Mouse (Mus musculus) limb, embryonic 15.5 days (tissue): ENCODE data around the gene Ttc34. TPM values are rescaled to one million over a fixed set of nuclear protein-coding genes. Genes with fewer than 3 reads are reported as not detected.

ENCODE experiments used
- ATAC-seq: fragments of 200-750 bp; cut with Nextera tagmentation; 2 replicates; pipeline ENCODE4 v1.8.0; 2017; ENCODE audit warnings: low read depth, moderate TSS enrichment; ENCODE audit not compliant: insufficient number of reproducible peaks, low FRiP score, low TSS enrichment
- H3K27ac ChIP-seq: fragments of 300-500 bp; sonication (generic); 2 replicates; pipeline ENCODE4 v1.5.1; 2015; ENCODE audit warnings: moderate library complexity, mild to moderate bottlenecking, inconsistent platforms
- H3K27me3 ChIP-seq: fragments of 300-500 bp; sonication (generic); 2 replicates; pipeline ENCODE4 v1.6.1; 2015; ENCODE audit warnings: inconsistent platforms
- H3K36me3 ChIP-seq: fragments of 300-500 bp; sonication (generic); 2 replicates; pipeline ENCODE4 v1.6.1; 2015; ENCODE audit warnings: inconsistent platforms
- H3K4me1 ChIP-seq: fragments of 300-500 bp; sonication (generic); 2 replicates; pipeline ENCODE4 v1.6.1; 2015; ENCODE audit warnings: inconsistent platforms
- H3K4me2 ChIP-seq: fragments of 300-500 bp; sonication (generic); 2 replicates; pipeline ENCODE4 v1.6.1; 2015; ENCODE audit warnings: mild to moderate bottlenecking, inconsistent platforms
- H3K4me3 ChIP-seq: fragments of 300-500 bp; sonication (generic); 2 replicates; pipeline ENCODE4 v1.5.1; 2015; ENCODE audit warnings: mild to moderate bottlenecking, inconsistent platforms
- H3K9ac ChIP-seq: fragments of 300-500 bp; sonication (generic); 2 replicates; pipeline ENCODE4 v1.6.1; 2015; ENCODE audit warnings: inconsistent platforms
- H3K9me3 ChIP-seq: fragments of 300-500 bp; sonication (generic); 2 replicates; pipeline ENCODE4 v1.6.1; 2016; ENCODE audit warnings: inconsistent platforms
- WGBS: fragments of 180-500 bp; shearing (Covaris S2); methylation state at CpG from one replicate; pipeline ENCODE4 v1.1.7; 2015; 5-methylcytosine and 5-hydroxymethylcytosine counted together
- polyA plus RNA-seq: library from polyadenylated mRNA; unstranded; fragments of >200 nt; fragmentation: Nextera tagmentation; extraction: Ambion mirVana; gene quantifications from 2 replicates; pipeline ENCODE4 v1.2.1, GENCODE M21; 2015

Ttc34 gene
- polyA plus RNA-seq, 1 experiment from 2014 or later, result 0.27 TPM

DNA sequence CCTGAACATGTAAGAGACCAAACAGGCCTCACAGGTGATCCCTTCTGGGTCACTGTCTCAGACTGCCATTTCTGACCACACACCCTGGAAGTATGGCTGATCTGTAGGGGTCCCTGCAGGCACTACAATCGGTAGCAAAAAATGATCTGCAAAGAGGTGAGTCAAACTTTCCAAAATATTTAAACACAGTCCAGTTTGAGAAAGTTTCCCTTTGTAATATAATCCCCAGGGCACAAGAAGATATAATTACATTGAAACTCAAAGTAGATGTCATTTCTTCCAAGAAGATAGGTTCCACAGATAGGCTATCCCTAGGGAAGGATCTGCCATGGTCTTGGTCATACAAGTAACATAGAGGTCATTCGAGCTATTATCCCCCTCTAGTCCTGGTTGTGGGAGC is 65.1 kb downstream of the Ttc34 start:
- no peak overlapping the region for H3K9ac ChIP-seq
- H3K27me3 ChIP-seq, result no peaks in the 10 kb centered on the region
- 84% methylated on average over 2 of the region's 2 CpGs for WGBS
- H3K4me1 ChIP-seq, result peaks cover 19% of the 10 kb centered on the region
- no peaks in the 10 kb centered on the region for H3K9me3 ChIP-seq
- no peak for ATAC-seq
- H3K4me3 ChIP-seq, result no peak overlapping the region
- H3K4me2 ChIP-seq, result no peak overlapping the region
- no peaks in the 10 kb centered on the region for H3K36me3 ChIP-seq
- H3K27ac ChIP-seq, result no peak overlapping the region

DNA sequence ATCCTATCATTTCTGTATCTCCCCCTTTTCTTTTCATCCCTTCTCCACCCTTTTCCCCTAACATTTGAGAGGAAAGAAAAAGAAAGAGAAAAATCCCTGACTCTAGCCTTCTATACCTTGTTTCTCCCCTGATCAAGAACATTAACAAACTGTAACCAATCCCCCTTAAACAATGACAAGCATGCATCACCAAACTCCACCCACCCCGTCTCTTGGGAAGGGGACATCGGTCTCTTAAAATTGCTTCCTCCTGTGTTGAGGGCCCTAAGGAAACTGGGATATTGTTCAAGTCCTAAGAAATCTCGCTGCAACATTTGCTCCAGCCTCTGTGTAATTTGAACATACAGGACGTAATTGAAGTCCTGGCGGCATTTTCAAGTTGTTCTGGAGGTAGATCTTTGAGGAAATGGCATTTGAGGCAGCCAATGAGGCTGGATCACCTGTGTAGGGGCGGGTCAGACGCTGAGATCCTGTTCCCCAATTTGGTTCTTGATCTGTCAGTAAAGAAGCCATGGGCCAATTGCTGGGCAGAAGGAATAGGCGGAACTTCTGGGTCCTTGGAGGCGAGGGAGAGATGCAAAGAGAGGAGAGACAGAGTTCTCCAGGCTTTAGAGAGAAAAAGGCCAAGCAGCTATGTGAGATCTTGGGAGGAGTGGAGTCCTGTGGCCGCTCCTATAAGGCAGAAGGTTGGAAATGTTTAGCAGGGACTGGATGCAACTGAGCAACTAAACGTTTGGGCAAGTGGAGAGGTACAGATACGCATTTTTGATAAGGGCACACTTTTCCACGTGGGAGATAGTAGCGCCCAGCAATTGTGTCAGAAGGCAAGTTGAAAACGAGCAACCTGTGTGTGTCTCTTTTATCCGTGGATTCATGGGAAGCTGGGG is 67.2 kb downstream of the Ttc34 start:
- no peak overlapping the region for H3K27ac ChIP-seq
- peaks cover 9% of the 10 kb centered on the region for H3K4me1 ChIP-seq
- H3K4me3 ChIP-seq, result peak overlapping the region; percentile 43
- no peaks in the 10 kb centered on the region for H3K36me3 ChIP-seq
- peak overlapping the region; percentile 70 for H3K4me2 ChIP-seq
- H3K27me3 ChIP-seq, result no peaks in the 10 kb centered on the region
- 1% methylated on average over 16 of the region's 16 CpGs for WGBS
- ATAC-seq, result peak; percentile 91
- peak overlapping the region; percentile 29 for H3K9ac ChIP-seq
- H3K9me3 ChIP-seq, result no peaks in the 10 kb centered on the region

DNA sequence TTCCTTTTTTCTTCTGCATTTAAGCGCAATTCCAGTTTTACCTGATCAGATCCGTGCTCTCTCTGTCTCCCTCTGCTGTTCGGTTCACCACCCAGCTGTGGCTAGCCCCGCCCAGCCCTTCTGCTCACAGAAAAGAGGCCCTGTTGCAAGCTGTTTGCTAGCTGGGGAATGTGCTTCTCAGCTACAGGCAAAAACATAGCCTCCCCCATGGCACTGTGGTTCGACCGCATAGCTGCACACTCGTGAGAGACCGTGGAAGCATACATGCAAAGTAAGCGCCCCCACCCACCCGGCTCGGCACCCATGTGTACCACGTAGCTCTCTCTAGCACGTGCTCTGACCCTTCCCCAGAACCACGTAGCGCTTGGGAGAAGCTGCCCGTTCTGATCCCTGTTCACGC is 70.6 kb downstream of the Ttc34 start:
- Histone ChIP-seq H3K27ac (no peak overlapping the region), H3K36me3 (no peaks in the 10 kb centered on the region), H3K4me3 (no peak overlapping the region), H3K9ac (no peak overlapping the region), H3K4me1 (peaks cover 14% of the 10 kb centered on the region), H3K4me2 (peak overlapping the region; percentile 8; the same call in 1 of the 2 replicates), H3K9me3 (no peaks in the 10 kb centered on the region), H3K27me3 (no peaks in the 10 kb centered on the region)
- WGBS, result 46% methylated on average over 17 of the region's 17 CpGs
- no peak for ATAC-seq

DNA sequence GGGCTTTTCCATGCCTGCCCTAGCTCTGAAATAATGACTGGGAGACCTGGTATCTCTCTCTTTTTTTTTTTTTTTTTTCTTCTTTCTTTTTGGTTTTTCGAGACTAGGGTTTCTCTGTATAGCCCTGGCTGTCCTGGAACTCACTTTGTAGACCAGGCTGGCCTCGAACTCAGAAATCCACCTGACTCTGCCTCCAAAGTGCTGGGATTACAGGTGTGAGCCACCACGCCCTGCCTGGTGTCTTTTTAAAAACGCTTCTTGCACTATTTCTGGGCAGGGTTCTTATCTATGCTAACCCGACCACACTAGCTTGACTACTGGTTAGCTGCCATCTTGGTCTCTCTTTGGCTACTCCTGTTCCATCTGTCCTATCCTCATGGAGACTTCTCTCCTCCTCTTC is 71.2 kb downstream of the Ttc34 start:
- no peak overlapping the region for H3K4me3 ChIP-seq
- WGBS, result 84% methylated on average over 5 of the region's 5 CpGs
- H3K4me1 ChIP-seq, result peaks cover 14% of the 10 kb centered on the region
- H3K36me3 ChIP-seq, result no peaks in the 10 kb centered on the region
- H3K27ac ChIP-seq, result no peak overlapping the region
- H3K9me3 ChIP-seq, result no peaks in the 10 kb centered on the region
- no peak overlapping the region for H3K9ac ChIP-seq
- ATAC-seq, result no peak
- H3K27me3 ChIP-seq, result no peaks in the 10 kb centered on the region
- no peak overlapping the region for H3K4me2 ChIP-seq

DNA sequence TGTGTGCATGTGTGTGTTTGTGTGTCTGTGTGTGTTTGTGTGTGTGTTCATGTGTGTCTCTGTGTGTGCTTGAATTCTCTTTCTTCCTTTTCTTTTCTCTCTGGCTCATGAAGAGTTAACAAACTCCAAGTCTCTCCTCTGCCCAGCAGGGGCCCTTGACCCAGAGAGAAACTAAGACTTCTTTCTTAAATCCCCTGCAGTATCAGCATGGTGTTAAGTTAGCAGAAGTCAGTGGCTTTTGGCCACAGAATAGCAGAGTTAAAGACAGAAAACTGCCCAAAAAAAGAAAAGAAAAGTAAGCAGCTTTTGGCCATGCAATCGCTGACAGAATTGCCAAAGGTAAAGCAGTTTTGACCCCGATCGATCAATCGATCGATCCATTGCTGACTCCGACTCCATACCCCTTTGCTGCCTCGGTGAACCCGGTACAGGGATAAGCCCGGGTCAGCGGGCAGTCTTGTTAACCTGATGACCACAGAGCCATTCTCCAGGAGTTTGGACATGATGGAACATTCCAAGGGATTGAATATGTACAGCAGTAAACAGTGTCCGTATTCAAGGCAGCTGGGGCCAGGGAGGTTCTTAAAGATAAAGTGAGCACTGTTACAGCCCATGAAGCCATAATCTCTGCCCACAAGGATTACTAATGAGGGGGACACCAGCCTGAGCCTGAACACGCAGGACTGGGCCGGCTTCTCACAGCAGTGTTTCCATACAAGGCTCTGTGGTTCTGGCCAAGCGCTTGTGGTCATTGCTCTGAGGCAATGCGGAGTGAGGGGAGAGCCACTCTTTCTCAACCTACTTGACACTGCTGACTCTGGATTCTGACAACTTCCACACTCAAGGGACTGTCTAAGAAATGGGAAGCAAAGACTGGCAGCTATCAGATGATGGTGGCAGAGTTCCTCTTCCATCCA is 73.6 kb downstream of the Ttc34 start:
- WGBS, result 33% methylated on average over 15 of the region's 15 CpGs
- H3K36me3 ChIP-seq, result no peaks in the 10 kb centered on the region
- H3K4me1 ChIP-seq, result peaks cover 10% of the 10 kb centered on the region
- no peaks in the 10 kb centered on the region for H3K9me3 ChIP-seq
- H3K27me3 ChIP-seq, result no peaks in the 10 kb centered on the region
- no peak overlapping the region for H3K4me2 ChIP-seq
- no peak overlapping the region for H3K4me3 ChIP-seq
- H3K9ac ChIP-seq, result no peak overlapping the region
- peak; percentile 27; the same call in 1 of the 2 replicates for ATAC-seq
- H3K27ac ChIP-seq, result peak overlapping the region; percentile 27; the same call in 1 of the 2 replicates

DNA sequence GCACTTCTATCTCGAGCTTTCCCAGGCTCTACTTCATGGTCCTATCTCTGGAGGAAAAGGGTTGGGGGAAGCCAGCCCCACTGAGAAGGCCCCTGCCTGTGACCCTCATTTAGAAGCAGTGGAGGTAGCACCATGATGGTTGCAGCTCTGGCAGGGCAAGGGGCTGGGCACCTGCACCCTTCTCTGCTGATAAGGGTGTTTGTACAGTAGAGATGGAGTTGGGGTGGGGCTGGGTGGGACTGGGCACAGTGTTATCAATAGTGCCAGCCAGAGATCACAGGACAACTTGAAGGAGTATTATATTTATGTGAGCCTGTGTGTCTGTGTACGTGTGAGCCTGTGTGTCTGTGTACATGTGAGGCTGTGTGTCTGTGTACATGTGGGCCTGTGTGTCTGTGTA is 74.4 kb downstream of the Ttc34 start:
- Histone ChIP-seq H3K9ac (no peak overlapping the region), H3K9me3 (no peaks in the 10 kb centered on the region), H3K4me2 (no peak overlapping the region), H3K4me3 (no peak overlapping the region), H3K4me1 (peaks cover 10% of the 10 kb centered on the region), H3K27ac (peak overlapping the region; percentile 11; the same call in 1 of the 2 replicates), H3K36me3 (no peaks in the 10 kb centered on the region), H3K27me3 (no peaks in the 10 kb centered on the region)
- WGBS, result 67% methylated on average over 2 of the region's 2 CpGs
- ATAC-seq, result no peak

DNA sequence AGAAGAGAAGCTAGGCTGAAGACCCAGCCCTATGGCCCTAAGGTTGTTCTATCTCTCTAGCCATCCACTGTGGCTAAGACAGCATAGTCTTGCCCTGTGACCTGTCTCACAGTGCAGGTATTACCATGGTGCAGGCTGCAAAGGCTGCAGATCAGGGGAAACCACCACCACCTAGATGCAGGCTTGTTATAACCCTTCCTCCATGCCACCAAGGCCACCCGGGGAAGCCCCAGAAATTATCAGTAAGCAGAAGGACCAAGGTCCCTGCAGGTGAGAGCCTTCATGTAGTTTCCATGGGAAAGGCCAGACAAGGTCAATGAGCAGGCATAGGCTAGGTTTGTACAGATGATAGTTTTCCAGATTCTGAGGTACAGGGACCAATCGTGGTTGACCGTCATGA is 76.6 kb downstream of the Ttc34 start:
- H3K4me2 ChIP-seq, result no peak overlapping the region
- no peaks in the 10 kb centered on the region for H3K36me3 ChIP-seq
- H3K4me3 ChIP-seq, result no peak overlapping the region
- H3K27me3 ChIP-seq, result no peaks in the 10 kb centered on the region
- H3K4me1 ChIP-seq, result peaks cover 5% of the 10 kb centered on the region
- 90% methylated on average over 3 of the region's 3 CpGs for WGBS
- H3K9me3 ChIP-seq, result no peaks in the 10 kb centered on the region
- H3K27ac ChIP-seq, result no peak overlapping the region
- ATAC-seq, result no peak
- no peak overlapping the region for H3K9ac ChIP-seq

DNA sequence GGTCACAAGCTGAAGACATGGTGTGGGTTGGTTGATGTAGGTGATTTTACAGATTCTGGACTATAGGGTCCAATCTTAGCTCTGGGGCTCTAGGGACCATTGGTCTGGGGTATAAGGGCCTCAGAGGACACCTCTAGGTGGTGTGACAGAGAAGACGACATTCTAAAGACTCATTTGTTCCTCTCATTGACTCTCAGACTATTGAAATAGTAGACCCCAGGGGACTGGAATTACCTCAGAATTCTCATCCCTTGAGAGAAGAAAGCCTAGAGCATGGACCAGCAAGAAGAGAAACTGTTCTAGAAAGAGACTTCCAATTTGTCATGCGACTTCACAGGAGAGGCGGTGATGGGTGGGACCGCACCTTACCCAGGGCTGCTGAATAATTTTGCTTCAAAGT is 77.0 kb downstream of the Ttc34 start:
- Histone ChIP-seq H3K27me3 (no peaks in the 10 kb centered on the region), H3K4me2 (no peak overlapping the region), H3K9ac (no peak overlapping the region), H3K4me3 (no peak overlapping the region), H3K4me1 (peaks cover 5% of the 10 kb centered on the region), H3K27ac (no peak overlapping the region), H3K36me3 (no peaks in the 10 kb centered on the region), H3K9me3 (no peaks in the 10 kb centered on the region)
- no peak for ATAC-seq
- 92% methylated on average over 4 of the region's 4 CpGs for WGBS

DNA sequence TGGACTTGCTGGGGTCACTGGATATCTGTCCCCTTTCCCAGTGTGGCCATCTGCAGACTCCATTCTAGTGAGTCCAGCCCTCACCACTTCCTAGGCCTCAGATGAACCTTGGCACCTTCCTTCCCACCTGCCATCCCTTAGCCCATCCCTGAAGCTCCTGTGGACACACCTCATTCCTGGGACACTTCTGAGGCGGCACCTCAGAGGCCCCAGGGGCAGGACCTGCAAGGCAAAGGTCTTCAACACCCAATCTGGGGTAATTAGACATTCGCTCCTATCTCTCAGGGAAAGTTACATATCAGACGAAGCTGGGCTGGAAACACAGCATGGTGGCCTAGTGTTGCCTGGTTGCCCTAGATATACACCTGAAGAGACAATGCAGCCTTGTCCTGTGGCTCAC is 77.4 kb downstream of the Ttc34 start:
- Histone ChIP-seq H3K9ac (no peak overlapping the region), H3K9me3 (no peaks in the 10 kb centered on the region), H3K4me1 (peaks cover 5% of the 10 kb centered on the region), H3K36me3 (no peaks in the 10 kb centered on the region), H3K4me3 (no peak overlapping the region), H3K27me3 (no peaks in the 10 kb centered on the region), H3K4me2 (no peak overlapping the region), H3K27ac (no peak overlapping the region)
- WGBS, result 68% methylated on average over 3 of the region's 3 CpGs
- ATAC-seq, result no peak

DNA sequence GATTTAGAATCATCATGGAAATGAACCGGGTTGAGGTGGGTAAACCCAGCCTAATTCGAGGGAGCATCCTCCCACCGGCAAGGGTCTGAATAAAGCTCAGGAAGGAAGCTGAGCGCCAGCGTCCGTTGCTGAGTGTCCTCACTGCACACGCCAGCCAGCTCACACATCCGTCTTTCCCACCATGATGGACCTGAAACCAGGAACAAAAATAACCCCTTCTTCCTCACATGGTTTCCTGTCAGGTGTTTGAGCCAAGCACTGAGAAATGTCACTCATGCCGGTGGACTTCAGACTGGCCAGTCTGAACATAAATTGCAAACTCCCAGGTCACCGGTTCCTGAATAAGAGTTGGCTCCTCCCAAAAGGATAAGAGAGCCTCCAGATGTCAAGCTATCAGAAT is 78.0 kb downstream of the Ttc34 start:
- no peak for ATAC-seq
- Histone ChIP-seq H3K27ac (no peak overlapping the region), H3K9ac (no peak overlapping the region), H3K9me3 (no peaks in the 10 kb centered on the region), H3K4me2 (no peak overlapping the region), H3K4me1 (peaks cover 5% of the 10 kb centered on the region), H3K36me3 (no peaks in the 10 kb centered on the region), H3K4me3 (no peak overlapping the region), H3K27me3 (no peaks in the 10 kb centered on the region)
- WGBS, result 83% methylated on average over 10 of the region's 10 CpGs

DNA sequence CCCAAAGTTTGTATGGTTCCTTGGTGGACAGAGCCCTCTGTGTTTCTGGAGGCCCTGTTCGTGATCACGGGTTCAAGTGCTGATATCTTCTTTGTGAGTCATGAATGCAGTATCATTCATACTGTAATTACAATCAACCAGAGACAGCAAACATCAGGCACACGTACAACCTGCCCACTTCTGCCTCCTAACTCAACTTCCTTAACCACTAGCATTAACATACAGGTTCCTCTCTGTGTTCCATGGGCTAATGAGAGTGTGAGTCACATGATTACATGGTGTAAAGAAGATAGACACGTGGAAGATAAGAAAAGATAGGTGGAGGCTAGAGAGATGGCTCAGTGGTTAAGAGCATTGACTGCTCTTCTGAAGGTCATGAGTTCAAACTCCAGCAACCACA is 79.4 kb downstream of the Ttc34 start:
- H3K27me3 ChIP-seq, result no peaks in the 10 kb centered on the region
- no peak overlapping the region for H3K27ac ChIP-seq
- no peak overlapping the region for H3K4me2 ChIP-seq
- no peaks in the 10 kb centered on the region for H3K9me3 ChIP-seq
- WGBS, result 79% methylated on average over 4 of the region's 4 CpGs
- H3K4me1 ChIP-seq, result no peaks in the 10 kb centered on the region
- no peak overlapping the region for H3K9ac ChIP-seq
- ATAC-seq, result no peak
- no peak overlapping the region for H3K4me3 ChIP-seq
- no peaks in the 10 kb centered on the region for H3K36me3 ChIP-seq
